Mouse (Mus musculus): Measurements from ENCODE around the gene Btbd3. TPM values are rescaled to one million over a fixed set of nuclear protein-coding genes. Genes with fewer than 3 reads are reported as not detected.

The Btbd3 gene
- 0.18 to 0.67 TPM (median 0.31 TPM) in 4 replicates for total RNA-seq (2023; ENCODE audit: inconsistent age)

GRCm38 (mm10) chr2:138256411-138256810 is at the start of gene Btbd3:
Btbd3 (plus strand) TSS chr2:138256565.

